Mouse (Mus musculus) intestine, embryonic 14.5 days (tissue): ENCODE measurements at regions not wholly inside any gene's neighbourhood (a gene's known extent, or its start where the extent isn't known, plus 50 kb on each side); places are given as distances from the start of the nearest gene placed in this dataset.

Experiments
- ATAC-seq: fragments of 200-750 bp; cut with Nextera tagmentation; replicated peaks from 2 replicates; pipeline ENCODE4 v1.8.0; 2017; ENCODE audit warnings: low read depth, moderate number of reproducible peaks, moderate TSS enrichment, moderate library complexity; ENCODE audit not compliant: low FRiP score, low TSS enrichment
- DNase-seq: peaks from one replicate; pipeline ENCODE4 v3.0.0-alpha.2; 2018; ENCODE audit warnings: low spot score
- H3K27ac ChIP-seq: fragments of 300-500 bp; sonication (generic); 2 replicates; pipeline ENCODE4 v1.5.1; 2014; ENCODE audit warnings: low read depth, mild to moderate bottlenecking, control low read depth
- H3K27me3 ChIP-seq: fragments of 300-500 bp; sonication (generic); replicated peaks from 2 replicates; pipeline ENCODE4 v1.6.1; 2014; ENCODE audit warnings: low read length, control low read depth; ENCODE audit not compliant: control insufficient read depth, insufficient read depth
- H3K36me3 ChIP-seq: fragments of 300-500 bp; sonication (generic); 2 replicates; pipeline ENCODE4 v1.6.1; 2014; ENCODE audit warnings: low read length, control low read depth; ENCODE audit not compliant: control insufficient read depth, insufficient read depth
- H3K4me1 ChIP-seq: fragments of 300-500 bp; sonication (generic); replicated peaks from 2 replicates; pipeline ENCODE4 v1.6.1; 2014; ENCODE audit warnings: low read length, control low read depth, mixed read lengths; ENCODE audit not compliant: control insufficient read depth, insufficient read depth
- H3K4me2 ChIP-seq: fragments of 300-500 bp; sonication (generic); 2 replicates; pipeline ENCODE4 v1.6.1; 2014; ENCODE audit warnings: low read length
- H3K4me3 ChIP-seq: fragments of 300-500 bp; sonication (generic); 2 replicates; pipeline ENCODE4 v1.5.1; 2014; ENCODE audit warnings: low read depth, low read length, control low read depth, mixed read lengths
- H3K9ac ChIP-seq: fragments of 300-500 bp; sonication (generic); 2 replicates; pipeline ENCODE4 v1.6.1; 2014; ENCODE audit warnings: mild to moderate bottlenecking, low read length
- H3K9me3 ChIP-seq: fragments of 300-500 bp; sonication (generic); 2 replicates; pipeline ENCODE4 v1.6.1; 2016; ENCODE audit warnings: low read length, control low read depth; ENCODE audit not compliant: control insufficient read depth
- WGBS: fragments of 180-500 bp; shearing (Covaris S2); extraction: QIAGEN DNeasy Blood & Tissue Kit; methylation state at CpG from one replicate; pipeline ENCODE4 v1.1.7; 2014; 5-methylcytosine and 5-hydroxymethylcytosine counted together

- 38% methylated on average over 2 of the region's 2 CpGs for WGBS
- peaks cover 8% of the 10 kb centered on the region; the same call in 1 of the 2 replicates for H3K4me1 ChIP-seq
- no peak for DNase-seq
These were observed 106.8 kb downstream of the Atp6ap1l start for GRCm38 (mm10) chr13:90798381-90798780.

DNA sequence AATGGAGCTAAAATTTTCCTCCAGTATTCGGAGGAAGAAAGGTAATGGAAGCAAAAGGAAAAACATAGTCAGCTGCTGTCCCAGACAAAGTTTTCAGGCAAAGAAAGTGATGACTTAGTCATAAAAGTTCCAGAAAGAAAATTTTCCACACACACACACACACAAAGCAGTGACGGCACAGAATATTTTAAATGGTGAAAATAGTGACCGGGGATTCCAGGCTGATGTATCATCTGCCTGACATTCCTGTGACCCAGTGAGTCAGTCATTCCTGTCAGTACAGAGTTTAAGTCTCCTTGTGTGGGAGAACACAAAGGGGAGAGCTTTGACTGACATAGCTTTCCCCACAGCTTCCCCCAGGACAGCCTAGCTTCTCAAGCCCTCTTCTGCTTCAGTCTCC, 107.9 kb downstream of the Atp6ap1l start:
- H3K9me3 ChIP-seq: no peaks in the 10 kb centered on the region
- H3K4me1 ChIP-seq: peaks cover 8% of the 10 kb centered on the region; the same call in 1 of the 2 replicates
- H3K4me2 ChIP-seq: no peak overlapping the region
- H3K36me3 ChIP-seq: no peaks in the 10 kb centered on the region
- H3K27ac ChIP-seq: no peak overlapping the region
- WGBS: 75% methylated on average over 3 of the region's 3 CpGs
- DNase-seq: no peak
- H3K4me3 ChIP-seq: no peak overlapping the region
- no peak for ATAC-seq
- no peak overlapping the region for H3K9ac ChIP-seq
- no peaks in the 10 kb centered on the region for H3K27me3 ChIP-seq

More at GRCm38 (mm10) chr13:90798381-90798780, 106.8 kb downstream of the Atp6ap1l start:
- Histone ChIP-seq H3K9ac (no peak overlapping the region), H3K36me3 (no peaks in the 10 kb centered on the region), H3K4me3 (no peak overlapping the region), H3K4me2 (no peak overlapping the region), H3K27me3 (no peaks in the 10 kb centered on the region), H3K9me3 (no peaks in the 10 kb centered on the region), H3K27ac (0 out of 2 replicates have a peak overlapping the region, but pooled peaks have one; percentile 22)
- ATAC-seq: no peak

DNA sequence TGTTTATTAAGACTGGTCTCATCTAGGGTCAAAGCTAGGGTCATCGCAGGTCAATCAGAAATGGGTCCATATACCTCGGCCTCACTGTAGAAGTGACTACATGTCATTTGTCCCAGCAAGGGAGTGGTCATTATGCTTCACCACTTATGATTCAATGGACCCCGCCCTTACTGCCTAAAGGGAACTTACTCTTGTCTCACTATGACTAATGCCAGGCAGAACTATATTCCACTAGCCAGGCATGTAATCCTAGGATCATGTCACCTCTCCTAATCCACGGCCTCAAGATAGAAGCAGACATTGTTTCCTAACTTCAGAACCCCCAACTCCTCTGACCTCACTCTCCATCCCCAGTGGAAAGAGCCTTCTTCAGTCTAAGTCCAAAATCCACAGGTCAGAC, 108.3 kb downstream of the Atp6ap1l start:
- Histone ChIP-seq H3K4me2 (no peak overlapping the region), H3K27me3 (no peaks in the 10 kb centered on the region), H3K9me3 (no peaks in the 10 kb centered on the region), H3K4me3 (no peak overlapping the region), H3K4me1 (peaks cover 8% of the 10 kb centered on the region; the same call in 1 of the 2 replicates), H3K27ac (no peak overlapping the region), H3K9ac (no peak overlapping the region), H3K36me3 (no peaks in the 10 kb centered on the region)
- DNase-seq (no peak), ATAC-seq (no peak; the same call in 1 of the 2 replicates)
- 94% methylated on average over 4 of the region's 4 CpGs for WGBS

- no peak overlapping the region for H3K27ac ChIP-seq
- no peaks in the 10 kb centered on the region for H3K36me3 ChIP-seq
- no peak for ATAC-seq
- H3K4me1 ChIP-seq: no peaks in the 10 kb centered on the region
- H3K9ac ChIP-seq: no peak overlapping the region
- H3K27me3 ChIP-seq: no peaks in the 10 kb centered on the region
- DNase-seq: no peak
- no peak overlapping the region for H3K4me3 ChIP-seq
- no peaks in the 10 kb centered on the region for H3K9me3 ChIP-seq
- H3K4me2 ChIP-seq: no peak overlapping the region
- 89% methylated on average over 1 of the region's 1 CpGs for WGBS
These were observed 122.7 kb downstream of the Atp6ap1l start for GRCm38 (mm10) chr13:90782435-90782834.

- Histone ChIP-seq H3K4me3 (no peak overlapping the region), H3K27ac (no peak overlapping the region), H3K4me2 (no peak overlapping the region), H3K9ac (no peak overlapping the region), H3K9me3 (no peaks in the 10 kb centered on the region), H3K36me3 (no peaks in the 10 kb centered on the region), H3K4me1 (no peaks in the 10 kb centered on the region), H3K27me3 (no peaks in the 10 kb centered on the region)
- WGBS: 74% methylated on average over 2 of the region's 2 CpGs
- DNase-seq: no peak
- no peak for ATAC-seq
These were observed 123.2 kb downstream of the Atp6ap1l start for GRCm38 (mm10) chr13:90781974-90782373.

DNA sequence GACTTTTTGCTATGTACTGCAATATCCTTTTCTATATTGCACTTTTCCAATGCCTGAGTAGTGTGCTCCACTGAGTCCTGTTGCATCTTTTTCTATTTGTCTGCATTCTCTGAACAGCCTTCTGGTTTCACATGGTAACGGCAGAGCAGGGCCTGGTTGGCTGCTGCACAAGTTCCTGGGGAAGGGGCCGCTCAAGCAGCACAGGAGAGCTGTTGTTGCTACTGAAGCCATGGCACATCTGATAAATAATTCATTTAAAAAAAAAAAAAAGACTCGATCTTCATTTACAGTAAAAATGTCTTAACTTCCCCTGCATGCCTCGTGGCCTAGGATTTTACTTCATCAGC, 127.2 kb downstream of the Atp6ap1l start:
- no peak for DNase-seq
- Histone ChIP-seq H3K27ac (no peak overlapping the region), H3K9ac (no peak overlapping the region), H3K4me2 (no peak overlapping the region), H3K9me3 (no peaks in the 10 kb centered on the region), H3K36me3 (no peaks in the 10 kb centered on the region), H3K27me3 (no peaks in the 10 kb centered on the region), H3K4me1 (no peaks in the 10 kb centered on the region), H3K4me3 (no peak overlapping the region)
- ATAC-seq: no peak
- WGBS: 72% methylated on average over 4 of the region's 4 CpGs

GRCm38 (mm10) chr13:90777123-90777951, 127.8 kb downstream of the Atp6ap1l start:
- no peak for ATAC-seq
- Histone ChIP-seq H3K27me3 (no peaks in the 10 kb centered on the region), H3K27ac (no peak overlapping the region), H3K9ac (no peak overlapping the region), H3K4me2 (no peak overlapping the region), H3K36me3 (no peaks in the 10 kb centered on the region), H3K9me3 (no peaks in the 10 kb centered on the region), H3K4me3 (no peak overlapping the region), H3K4me1 (no peaks in the 10 kb centered on the region)
- WGBS: 86% methylated on average over 5 of the region's 5 CpGs
- no peak for DNase-seq

DNA sequence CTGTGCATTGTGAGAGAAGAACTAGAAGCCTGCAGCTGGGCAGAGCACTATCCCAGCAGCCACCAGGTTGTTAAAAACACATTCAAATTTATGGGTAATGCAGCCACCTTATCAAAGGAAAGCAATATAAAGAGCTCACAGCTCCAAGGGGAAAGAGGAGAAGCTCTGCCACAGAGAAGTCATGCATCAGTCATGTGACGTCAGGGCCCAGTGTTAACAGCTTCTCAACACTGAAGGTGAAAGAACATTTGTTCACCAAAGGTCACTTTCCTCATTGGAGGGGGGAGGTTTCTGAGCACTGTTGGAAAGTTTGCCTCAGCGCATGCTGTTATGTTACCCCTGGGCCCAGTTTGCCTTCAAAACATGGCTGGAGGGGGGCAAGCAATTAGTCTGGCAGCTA, 143.0 kb downstream of the Atp6ap1l start:
- WGBS: 44% methylated on average over 2 of the region's 2 CpGs
- DNase-seq (no peak), ATAC-seq (no peak)

DNA sequence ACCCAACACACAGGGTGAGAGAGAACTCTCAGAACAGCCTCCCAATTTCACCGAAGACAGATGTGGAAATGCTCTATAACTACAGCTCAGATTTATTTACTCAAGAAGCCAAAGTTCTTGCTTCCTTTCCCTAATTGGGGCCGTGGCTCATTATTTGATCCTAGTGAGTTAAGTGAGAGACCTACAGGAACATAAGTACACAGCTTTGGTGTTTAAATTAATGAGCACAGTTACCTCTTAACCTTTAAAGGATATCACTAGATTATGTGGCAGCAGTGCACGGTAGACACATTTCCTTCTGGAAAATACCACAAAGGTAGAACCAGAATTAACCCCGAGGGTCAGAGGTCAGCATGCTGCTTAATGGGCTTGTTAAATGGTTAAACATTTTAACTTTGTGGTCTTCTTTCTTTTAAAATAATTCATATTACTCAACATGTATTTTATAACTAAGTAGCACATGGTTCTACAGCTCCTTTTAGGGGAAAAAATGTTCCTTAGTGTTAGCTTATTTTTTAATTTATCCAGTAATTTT, 144.6 kb downstream of the Atp6ap1l start:
- 51% methylated on average over 4 of the region's 4 CpGs for WGBS
- DNase-seq: no peak

More for the DNA sequence above, 143.0 kb downstream of the Atp6ap1l start:
- H3K27ac ChIP-seq: no peak overlapping the region
- H3K36me3 ChIP-seq: no peaks in the 10 kb centered on the region
- H3K27me3 ChIP-seq: no peaks in the 10 kb centered on the region
- no peak overlapping the region for H3K4me2 ChIP-seq
- no peaks in the 10 kb centered on the region for H3K9me3 ChIP-seq
- H3K9ac ChIP-seq: no peak overlapping the region
- no peak overlapping the region for H3K4me3 ChIP-seq
- no peaks in the 10 kb centered on the region for H3K4me1 ChIP-seq

More for the DNA sequence above, 144.6 kb downstream of the Atp6ap1l start:
- no peaks in the 10 kb centered on the region for H3K9me3 ChIP-seq
- no peaks in the 10 kb centered on the region for H3K4me1 ChIP-seq
- no peak overlapping the region for H3K27ac ChIP-seq
- H3K4me2 ChIP-seq: no peak overlapping the region
- H3K9ac ChIP-seq: no peak overlapping the region
- H3K4me3 ChIP-seq: no peak overlapping the region
- ATAC-seq: no peak
- no peaks in the 10 kb centered on the region for H3K27me3 ChIP-seq
- no peaks in the 10 kb centered on the region for H3K36me3 ChIP-seq
